Mouse (Mus musculus) cerebellum, adult 9-11 months (tissue): Measurements from ENCODE around the gene Gli1.

ENCODE experiments used
- DNase-seq: peaks from one replicate; pipeline ENCODE4 v3.0.0; 2022

Gene Gli1

GRCm38 (mm10) chr10:127341891-127342639, at the start of gene Gli1:
Gli1 (minus strand) TSS chr10:127341974.
- peak; percentile 81 for DNase-seq

DNA sequence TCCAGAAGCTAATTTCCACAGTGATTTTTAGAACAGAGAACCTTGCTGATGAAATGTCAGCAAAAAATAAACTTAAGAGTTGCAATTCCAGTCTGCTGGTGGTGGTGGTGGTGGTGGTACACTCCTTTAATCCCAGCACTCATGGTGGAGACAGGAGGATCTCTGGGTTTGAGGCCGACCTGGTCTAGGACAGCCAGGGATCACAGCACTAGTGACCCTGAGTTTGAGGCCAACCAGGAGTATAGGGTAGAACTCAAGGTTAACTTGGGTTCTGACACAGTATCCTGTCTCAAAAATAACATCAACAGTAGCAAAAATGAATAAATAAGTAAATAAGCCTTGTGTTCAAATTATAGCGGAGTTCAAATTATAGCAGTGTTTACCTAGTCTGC, 40.0 kb upstream of the Gli1 start:
- DNase-seq: no peak

GRCm38 (mm10) chr10:127380767-127381742, 39.3 kb upstream of the Gli1 start:
- peak; percentile 50 for DNase-seq

DNA sequence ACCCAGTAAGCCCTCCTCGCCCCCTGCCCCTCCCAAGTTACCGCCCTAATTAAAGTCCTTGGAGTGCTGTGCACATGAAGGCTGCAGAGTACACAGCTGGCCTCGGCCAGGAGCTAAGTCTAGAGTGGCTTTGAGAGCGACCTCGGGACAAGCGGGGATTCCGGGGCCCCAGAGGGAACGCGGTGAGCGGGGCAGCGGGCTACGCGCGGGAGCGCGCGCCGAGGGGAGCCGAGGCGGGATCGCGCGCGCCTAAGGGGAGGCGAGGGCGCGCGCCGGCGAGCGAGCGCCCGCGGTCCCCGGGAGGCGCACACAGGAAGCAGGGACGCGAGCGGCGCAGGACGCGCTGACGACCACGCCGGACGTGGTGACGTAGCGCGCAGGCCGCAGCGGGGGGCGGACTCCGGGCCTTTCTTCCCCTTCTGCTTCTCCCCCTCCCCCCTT, 38.5 kb upstream of the Gli1 start, which contains the start of gene R3hdm2:
R3hdm2 (plus strand) TSS at position 77 of the 441 bp plus-strand sequence.
- DNase-seq: peak; percentile 93

- no peak for DNase-seq
These were observed 37.9 kb upstream of the Gli1 start for GRCm38 (mm10) chr10:127379654-127380053.

- no peak for DNase-seq
These were observed 35.9 kb upstream of the Gli1 start for GRCm38 (mm10) chr10:127377700-127378099.

GRCm38 (mm10) chr10:127371023-127371422, 29.2 kb upstream of the Gli1 start:
- no peak for DNase-seq

GRCm38 (mm10) chr10:127369834-127370820, 28.4 kb upstream of the Gli1 start, which contains the start of gene Inhbc:
Inhbc (minus strand) TSS chr10:127370431.
- DNase-seq: no peak

DNA sequence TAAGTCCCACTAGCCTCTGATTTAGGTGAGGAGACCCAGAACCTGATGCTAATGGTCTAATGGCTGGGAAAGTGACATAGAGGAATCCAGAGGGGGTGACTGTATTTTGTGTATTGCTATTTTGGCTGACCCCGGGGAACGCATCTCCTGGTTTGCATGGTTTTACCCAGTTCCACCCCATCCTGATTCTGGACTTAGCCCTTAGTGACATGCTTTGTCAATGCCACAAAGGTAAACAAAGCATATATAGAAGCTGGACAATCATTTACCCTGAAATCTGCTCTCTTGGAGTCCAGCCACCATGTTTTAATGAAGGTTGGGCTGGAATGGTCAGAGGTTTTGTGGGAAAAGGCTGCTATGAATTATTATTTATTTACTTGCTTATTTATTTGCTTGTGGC, 26.5 kb upstream of the Gli1 start:
- no peak for DNase-seq

DNA sequence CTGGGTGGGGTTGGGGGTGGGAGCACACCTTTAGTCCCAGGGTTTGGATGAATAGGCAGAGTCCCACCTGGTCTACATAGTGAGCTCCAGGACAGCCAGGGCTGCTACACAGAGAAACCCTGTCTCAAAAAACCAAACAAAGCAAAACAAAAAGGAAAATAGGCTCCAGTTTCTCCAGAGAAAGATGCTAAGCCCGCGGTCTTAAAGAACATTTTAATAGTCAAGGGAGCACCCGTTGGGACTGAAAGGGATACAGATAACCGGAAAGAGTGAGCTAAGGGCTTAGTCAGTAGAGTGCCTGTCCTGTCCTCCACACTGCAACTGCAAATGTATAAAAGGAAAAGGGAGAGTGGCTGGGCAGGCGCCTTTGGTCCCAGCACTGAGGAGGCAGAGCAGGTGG, 25.3 kb upstream of the Gli1 start:
- no peak for DNase-seq

DNA sequence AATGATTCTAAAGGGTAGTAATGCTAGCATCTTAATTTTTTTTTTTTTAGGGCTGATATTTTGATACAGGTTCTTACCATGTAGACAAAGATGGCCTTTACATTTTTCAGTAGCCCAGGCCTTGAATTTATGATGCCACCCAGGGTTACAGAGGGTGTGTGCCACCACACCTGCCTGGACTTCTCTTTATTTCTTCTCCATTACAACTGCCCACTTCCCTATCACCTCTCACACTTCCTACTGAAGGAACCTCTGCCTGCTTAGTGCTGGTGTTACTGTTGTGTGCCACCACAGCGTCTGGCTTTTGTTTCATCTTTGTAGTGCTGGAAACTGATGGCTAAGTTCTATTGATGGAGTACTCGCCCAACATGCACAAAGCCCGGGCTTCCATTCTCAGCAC, 18.9 kb upstream of the Gli1 start:
- DNase-seq: no peak

DNA sequence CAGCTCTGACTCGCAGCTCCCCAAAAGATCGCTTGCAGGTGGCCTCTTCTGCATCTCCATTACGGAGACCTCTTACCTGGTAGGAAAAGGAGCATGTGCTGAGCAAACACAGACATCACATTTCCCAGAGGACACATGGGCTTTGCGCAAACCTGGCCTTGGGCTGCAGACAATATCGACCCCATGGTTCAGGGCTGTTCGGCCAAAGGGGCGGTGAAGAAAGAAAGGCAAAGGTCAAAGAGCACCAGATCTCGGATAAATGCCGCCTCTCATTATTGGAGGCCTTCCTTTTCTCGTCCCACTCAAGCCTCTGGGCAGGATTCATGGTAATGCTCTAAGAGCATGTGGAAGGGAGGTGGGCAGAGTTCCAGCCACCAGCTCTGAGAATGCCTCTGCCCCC, 13.6 kb upstream of the Gli1 start:
- DNase-seq: no peak

DNA sequence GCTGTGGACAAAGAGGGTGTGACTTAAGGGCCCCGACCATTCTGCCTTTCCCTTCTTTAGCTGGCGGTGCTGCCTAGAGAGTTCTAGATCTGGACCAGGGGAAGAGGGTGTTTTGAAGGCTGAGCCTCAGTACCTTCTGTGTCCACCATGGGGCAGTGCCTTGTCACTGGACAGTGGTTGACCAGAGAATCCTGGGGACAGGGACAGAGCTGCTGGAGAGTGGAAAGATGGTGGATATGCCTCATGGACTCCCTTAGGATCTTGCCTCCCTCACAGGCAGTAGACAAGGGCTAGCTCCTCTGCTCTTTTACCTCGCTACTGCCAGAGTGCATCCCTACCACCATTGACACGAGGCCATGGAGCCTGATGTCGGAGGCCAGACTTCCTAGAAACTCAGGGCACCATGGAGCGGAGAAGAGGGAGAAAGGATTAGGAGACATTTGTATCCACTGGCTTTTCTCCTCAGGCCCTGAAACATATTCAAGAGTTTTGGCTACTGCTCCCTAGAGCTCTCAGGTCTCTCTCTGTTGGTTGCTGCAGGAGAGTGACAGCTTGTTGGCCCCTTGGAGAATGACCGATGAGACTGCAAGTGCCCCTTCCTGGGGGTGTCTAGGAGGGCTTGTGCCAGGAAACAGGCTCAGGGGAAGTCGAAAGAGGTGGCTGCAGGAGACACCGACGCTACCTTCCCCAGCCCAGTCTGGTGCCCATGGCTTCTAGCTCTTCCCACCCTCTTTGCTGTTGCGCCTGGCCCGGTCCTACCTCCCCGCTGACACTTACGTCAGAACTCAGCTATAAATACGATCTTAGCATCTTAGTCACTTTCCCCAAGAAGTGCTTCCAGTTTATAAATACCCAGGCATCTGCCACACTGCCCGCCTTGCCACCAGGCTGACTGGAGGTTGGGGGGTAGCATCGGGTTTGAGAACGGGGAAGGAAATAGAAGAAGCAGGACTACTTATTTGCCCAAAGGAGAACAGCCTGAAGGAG, 12.4 kb upstream of the Gli1 start, which contains the start of gene Inhbe:
Inhbe (minus strand) TSS at position 503 of the 987 bp plus-strand sequence.
- peak; percentile 60 for DNase-seq

DNA sequence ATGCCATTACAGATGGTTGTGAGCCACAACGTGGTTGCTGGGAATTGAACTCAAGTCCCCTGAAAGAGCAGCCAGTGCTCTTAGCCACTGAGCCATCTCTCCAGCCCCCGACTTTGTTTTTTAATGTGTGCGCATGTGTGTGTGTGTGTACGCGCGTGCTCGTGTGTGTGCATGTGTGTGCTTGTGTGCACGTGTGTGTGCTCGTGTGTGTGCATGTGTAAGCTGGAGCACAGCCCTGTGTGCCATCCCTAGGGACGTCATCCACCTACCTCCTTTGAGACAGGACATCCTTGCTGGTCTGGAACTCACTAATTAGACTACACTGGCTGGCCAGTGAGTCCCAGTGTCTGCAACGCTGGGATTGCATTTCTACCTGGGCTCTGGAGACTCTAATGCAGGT, 11.0 kb upstream of the Gli1 start:
- DNase-seq: no peak

DNA sequence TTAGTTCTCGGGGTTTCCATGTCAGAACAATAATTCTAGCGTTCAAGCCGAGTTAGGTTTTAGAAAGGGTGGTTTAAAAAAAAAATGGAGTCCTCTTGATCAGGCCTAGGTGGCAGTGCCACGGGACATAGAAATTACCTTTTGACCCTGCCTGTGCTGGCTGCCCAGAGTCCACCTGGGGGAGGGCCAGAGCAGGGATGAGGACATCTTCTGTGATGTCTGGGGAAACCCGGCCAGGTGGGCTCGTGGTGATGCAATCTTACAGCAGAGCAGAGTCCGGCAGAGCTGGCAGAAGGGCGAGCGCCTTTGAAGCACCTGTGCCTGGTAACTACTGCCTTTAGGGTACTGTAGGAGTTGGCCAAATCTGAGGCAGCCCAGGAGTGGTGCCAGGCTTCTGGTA, 10.4 kb upstream of the Gli1 start:
- no peak for DNase-seq

DNA sequence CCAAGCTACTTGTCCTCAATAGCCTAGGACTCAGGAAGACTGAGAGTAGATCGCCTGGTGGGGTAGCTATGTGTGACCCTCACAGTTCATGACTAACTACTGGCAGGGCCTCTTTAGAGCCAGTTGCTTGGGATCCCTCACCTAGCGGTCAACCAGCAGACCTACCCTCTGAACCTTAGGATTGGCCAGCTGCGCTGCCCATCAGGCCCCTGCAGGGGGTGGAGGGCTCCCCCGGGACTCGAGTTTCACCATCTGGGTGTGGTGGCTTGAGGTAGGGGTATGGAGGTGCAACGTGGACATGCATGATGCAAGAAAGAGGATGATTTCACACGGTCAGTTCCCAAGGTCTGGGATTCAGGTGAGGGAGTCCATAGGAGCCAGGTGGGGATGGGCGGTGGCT, 9.9 kb upstream of the Gli1 start:
- no peak for DNase-seq

DNA sequence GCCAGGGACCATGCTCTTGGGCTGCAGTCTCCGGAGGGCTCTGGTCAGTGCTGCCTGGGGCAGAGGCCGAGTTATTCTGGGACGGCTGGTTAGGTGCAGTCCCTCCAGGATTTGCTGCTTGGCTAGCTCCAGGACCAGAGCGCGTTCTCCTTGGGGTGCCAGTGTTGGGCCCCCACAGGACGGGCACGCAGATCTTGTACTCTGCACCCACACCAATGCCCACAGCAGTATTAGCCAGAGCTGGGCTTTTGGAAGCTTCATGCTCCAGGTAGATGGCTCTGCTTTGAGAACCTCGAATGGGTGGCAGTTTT, 9.5 kb upstream of the Gli1 start:
- DNase-seq: no peak

DNA sequence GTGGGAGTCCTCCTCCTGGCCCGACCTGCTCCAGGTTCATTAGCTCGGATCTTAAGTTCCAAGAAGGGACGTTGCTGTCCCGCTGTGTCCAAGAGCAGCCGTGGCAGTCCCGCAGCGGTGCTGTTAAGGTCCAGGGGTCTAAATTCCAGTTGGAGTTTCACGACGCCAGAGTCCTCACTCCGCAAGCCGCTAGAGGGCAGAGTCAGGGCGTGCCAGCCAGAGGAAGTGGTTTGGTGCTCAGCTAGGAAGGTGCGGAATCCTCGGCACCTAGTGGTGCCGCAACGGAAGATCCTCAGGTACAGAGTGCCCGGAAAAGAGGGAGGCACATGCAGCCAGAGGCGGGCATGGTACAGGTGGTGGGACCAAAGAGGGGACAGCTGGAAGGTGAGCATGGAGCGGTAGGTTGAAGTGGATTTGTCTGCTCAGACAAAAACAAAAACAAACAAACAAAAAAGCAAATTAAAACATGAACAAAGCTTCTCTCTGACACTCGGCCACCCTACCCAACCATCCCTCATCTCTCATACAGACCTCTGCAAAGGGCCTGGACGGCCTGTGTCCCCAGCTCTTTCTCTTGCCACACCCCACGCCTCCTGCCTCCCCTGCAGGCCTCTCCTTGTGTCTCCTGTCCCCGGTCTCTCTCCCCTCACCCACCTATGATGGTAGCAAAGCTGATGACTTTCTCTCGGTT, 9.0 kb upstream of the Gli1 start:
- peak; percentile 76 for DNase-seq

DNA sequence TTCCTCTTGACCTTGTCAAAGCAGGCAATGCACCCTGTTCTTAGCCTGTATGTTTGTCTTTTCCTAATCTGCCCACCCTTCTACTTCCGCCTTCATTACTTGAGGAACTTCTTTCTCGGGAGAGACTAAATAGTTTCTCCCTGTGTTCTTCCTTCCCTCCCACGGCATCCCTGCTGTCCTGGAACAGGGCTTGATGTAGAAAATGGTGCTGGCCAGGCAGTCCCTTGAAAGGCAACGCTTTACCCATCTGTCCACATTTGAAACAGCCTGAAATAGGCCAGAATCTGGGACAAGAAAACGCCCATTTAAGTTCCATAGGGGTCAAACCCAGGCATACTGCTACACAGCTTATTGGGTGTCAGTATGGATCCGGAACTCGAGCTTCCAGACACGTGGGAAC, 8.0 kb upstream of the Gli1 start:
- DNase-seq: no peak

GRCm38 (mm10) chr10:127348957-127349356, 7.2 kb upstream of the Gli1 start:
- DNase-seq: no peak

- DNase-seq: no peak
These were observed 4.4 kb upstream of the Gli1 start for GRCm38 (mm10) chr10:127346173-127346572.
